Mouse (Mus musculus): ENCODE data around the gene C1ql4. TPM values are rescaled to one million over a fixed set of nuclear protein-coding genes. Genes with fewer than 3 reads are reported as not detected.

The C1ql4 gene
- 8.6 and 11.9 TPM in 2 replicates for total RNA-seq (2014; rRNA removed)
- 4.3 and 5.7 TPM in 2 replicates for polyA plus RNA-seq (2015; fragmentation: Nextera tagmentation; extraction: Ambion mirVana)

DNA sequence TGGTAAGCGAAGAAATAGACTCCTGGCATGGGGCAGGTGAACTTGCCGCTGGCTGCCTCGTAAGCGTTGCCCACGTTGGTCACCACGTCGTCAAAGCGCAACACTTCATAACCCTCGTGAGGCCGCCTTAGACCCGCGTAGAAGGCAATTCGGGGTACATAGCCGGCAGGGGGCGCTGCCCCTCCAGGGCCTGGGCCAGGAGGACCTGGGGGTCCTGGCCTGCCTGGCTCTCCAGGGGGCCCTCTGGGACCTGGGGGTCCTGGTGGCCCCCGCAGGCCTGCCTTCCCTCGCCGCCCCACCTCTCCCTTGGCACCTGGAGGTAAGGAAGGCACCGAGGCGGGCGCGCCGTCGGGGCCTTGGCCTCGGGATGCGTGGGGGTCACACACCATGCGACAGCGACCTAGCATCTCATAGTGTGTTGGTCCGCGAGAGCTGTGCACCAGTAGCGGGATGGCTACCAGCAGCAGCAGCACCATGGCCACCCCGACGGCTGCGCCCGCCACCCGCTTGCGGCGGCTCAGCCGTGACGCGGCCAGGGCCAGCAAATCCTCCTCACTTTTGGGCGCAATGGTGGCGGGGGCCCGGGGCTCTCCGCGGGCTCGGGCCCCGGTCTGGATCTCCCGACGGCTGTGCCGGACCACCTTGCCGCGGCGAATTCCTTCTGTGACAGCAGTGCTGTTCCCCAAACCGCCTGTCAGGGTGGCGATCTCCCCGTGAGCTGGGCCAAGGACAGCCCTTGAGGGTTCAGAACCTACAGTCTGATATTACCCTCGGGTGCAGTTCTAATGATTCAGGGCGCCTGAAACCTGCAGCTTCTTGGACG lies at the start of gene C1ql4:
Gene C1ql4 (minus strand): TSS at position 565 of the 823 bp plus-strand sequence.
- TF ChIP-seq CTCF (IDR thresholded peaks at IDR 0.05; ENCODE audit: low read depth), result peak; percentile 53
- DNase-seq (ENCODE audit: low spot score), result no peak
- no peaks in the 10 kb centered on the region for H3K9me3 ChIP-seq (ENCODE audit: low read length)
- peaks cover 42% of the 10 kb centered on the region for H3K27me3 ChIP-seq (ENCODE audit: insufficient read depth, low read length)
- no peaks in the 10 kb centered on the region for H3K36me3 ChIP-seq (ENCODE audit: insufficient read depth, low read length)
- peak within 1 kb of the TSS; percentile 27 for H3K4me3 ChIP-seq (ENCODE audit: low read length)
- WGBS, result 7% methylated on average over 60 of the region's 60 CpGs
- H3K4me2 ChIP-seq (ENCODE audit: low read depth, low read length), result peak within 1 kb of the TSS; percentile 48
- no peaks in the 10 kb centered on the region for H3K4me1 ChIP-seq (ENCODE audit: insufficient read depth, low read length)
- ATAC-seq, result 0 out of 2 replicates have a peak, but pooled peaks have one; percentile 4
- H3K9ac ChIP-seq (replicated peaks; ENCODE audit: low read length), result 0 out of 2 replicates have a peak within 1 kb of the TSS, but pooled peaks have one; percentile 13
- H3K27ac ChIP-seq, result no peak within 1 kb of the TSS

DNA sequence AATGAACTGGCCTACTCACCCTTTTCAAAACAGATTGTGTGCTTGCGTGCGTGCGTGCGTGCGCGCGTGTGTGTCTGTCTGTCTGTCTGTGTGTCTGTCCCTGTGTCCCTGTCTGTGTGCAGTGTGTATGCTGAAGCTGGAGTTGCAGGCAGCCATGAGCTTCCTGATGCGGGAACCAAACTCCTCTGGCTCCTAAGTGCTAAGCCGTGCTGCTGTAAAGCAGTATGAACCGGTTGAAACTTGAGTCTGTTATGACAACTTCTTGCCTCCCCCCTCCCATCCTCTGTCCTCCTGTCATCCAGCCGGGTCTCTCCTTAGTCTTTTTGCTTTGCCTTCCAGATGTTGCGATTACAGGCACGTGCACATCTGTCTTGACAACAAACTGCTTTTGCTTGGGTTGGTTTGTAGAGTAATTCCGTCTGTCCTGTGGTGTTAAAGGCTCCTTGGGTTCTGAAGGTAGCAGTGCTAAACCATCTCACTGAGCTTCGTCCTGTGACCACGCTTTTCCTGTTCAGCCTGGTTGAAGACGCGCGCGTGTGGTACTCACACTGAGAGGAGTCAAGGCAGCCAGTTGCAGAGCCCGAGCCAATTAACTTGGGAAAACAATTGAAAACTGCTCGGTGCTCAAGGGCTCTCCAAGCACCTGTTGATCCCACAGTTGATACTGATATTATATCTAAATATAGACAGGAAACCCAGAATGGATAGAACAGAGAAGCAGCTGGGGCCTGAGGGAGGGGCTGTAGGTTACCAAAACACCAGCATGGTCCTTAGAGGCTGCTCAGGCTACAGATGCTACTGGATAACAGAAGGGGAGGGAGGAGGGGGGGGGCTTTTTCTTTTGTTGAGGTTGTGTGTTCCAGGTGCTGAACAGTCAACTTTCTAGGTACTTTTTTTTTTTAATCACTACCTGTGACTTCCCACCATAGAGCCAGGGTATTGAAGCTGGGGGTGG lies 42.6 kb upstream of the C1ql4 start:
- DNase-seq (ENCODE audit: low spot score) (no peak), ATAC-seq (no peak)
- no peak overlapping the region for H3K4me2 ChIP-seq (ENCODE audit: low read depth, low read length)
- WGBS, result 68% methylated on average over 22 of the region's 22 CpGs
- no peaks in the 10 kb centered on the region for H3K4me1 ChIP-seq (ENCODE audit: insufficient read depth, low read length)
- no peak for TF ChIP-seq CTCF (IDR thresholded peaks at IDR 0.05; ENCODE audit: low read depth)
- no peaks in the 10 kb centered on the region for H3K36me3 ChIP-seq (ENCODE audit: insufficient read depth, low read length)
- no peak overlapping the region; the same call in 1 of the 2 replicates for H3K9ac ChIP-seq (replicated peaks; ENCODE audit: low read length)
- H3K4me3 ChIP-seq (ENCODE audit: low read length), result no peak overlapping the region
- no peak overlapping the region for H3K27ac ChIP-seq
- no peaks in the 10 kb centered on the region for H3K9me3 ChIP-seq (ENCODE audit: low read length)
- no peaks in the 10 kb centered on the region for H3K27me3 ChIP-seq (ENCODE audit: insufficient read depth, low read length)

DNA sequence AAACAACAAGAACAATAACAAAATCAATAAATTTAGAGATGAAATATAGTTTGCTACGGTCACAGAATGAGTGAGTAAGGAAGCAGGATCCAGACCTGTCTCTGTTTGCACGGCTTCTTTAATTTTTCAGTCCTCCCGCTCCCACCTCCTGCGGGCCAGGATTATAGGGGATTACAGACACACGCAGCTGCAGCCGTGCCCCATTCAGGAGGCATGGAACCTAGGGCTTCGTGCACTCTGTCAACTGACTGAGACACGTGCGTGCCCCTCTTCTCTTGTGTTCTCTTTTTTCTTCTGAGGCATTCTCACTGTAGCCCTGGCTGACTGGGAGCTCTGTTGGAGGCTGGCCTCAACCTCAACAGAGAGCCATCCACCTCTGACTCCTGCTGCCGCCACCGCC lies 41.8 kb upstream of the C1ql4 start:
- no peak overlapping the region for H3K27ac ChIP-seq
- H3K4me3 ChIP-seq (ENCODE audit: low read length), result no peak overlapping the region
- ATAC-seq (no peak), DNase-seq (ENCODE audit: low spot score) (no peak)
- no peak overlapping the region for H3K9ac ChIP-seq (replicated peaks; ENCODE audit: low read length)
- no peak overlapping the region for H3K4me2 ChIP-seq (ENCODE audit: low read depth, low read length)
- no peaks in the 10 kb centered on the region for H3K36me3 ChIP-seq (ENCODE audit: insufficient read depth, low read length)
- H3K9me3 ChIP-seq (ENCODE audit: low read length), result no peaks in the 10 kb centered on the region
- 53% methylated on average over 11 of the region's 11 CpGs for WGBS
- no peak for TF ChIP-seq CTCF (IDR thresholded peaks at IDR 0.05; ENCODE audit: low read depth)
- H3K27me3 ChIP-seq (ENCODE audit: insufficient read depth, low read length), result no peaks in the 10 kb centered on the region
- no peaks in the 10 kb centered on the region for H3K4me1 ChIP-seq (ENCODE audit: insufficient read depth, low read length)

DNA sequence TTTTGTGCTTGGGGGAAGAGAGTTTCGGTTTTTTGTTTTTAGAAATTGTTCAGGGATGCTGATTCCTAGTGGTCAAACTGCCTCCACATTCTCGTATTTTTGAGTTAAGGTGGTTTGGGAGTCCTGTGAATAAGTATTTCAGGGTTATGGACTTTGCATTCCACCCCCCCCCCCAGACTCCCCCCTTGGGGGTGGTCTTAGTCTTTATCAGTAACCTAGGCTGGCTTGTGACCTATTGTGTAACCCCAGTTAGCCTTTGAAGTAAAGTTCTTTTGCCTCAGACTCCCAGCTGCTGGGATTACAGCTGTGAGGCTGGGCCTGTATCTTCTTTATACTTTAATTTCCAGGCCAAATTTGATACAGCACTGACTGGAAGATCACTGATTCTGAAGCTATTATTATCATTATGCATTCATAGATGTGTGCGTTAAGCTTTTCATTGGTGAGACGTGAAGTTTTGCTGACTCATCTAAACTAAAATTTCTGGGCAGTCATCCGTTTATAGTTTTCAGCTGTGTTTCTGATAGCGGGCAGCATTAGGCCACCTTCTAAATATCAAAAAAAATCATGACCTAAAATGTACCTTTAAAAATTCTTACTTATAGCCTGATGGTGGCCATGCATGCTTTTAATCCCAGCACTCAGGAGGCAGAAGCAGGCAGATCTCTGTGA lies 40.4 kb upstream of the C1ql4 start:
- no peak overlapping the region for H3K9ac ChIP-seq (replicated peaks; ENCODE audit: low read length)
- peak overlapping the region; percentile 63 for H3K4me2 ChIP-seq (ENCODE audit: low read depth, low read length)
- no peaks in the 10 kb centered on the region for H3K9me3 ChIP-seq (ENCODE audit: low read length)
- H3K36me3 ChIP-seq (ENCODE audit: insufficient read depth, low read length), result no peaks in the 10 kb centered on the region
- no peak for ATAC-seq
- no peak for DNase-seq (ENCODE audit: low spot score)
- no peaks in the 10 kb centered on the region for H3K4me1 ChIP-seq (ENCODE audit: insufficient read depth, low read length)
- peak overlapping the region; percentile 80 for H3K4me3 ChIP-seq (ENCODE audit: low read length)
- 56% methylated on average over 6 of the region's 6 CpGs for WGBS
- H3K27ac ChIP-seq, result no peak overlapping the region
- no peaks in the 10 kb centered on the region for H3K27me3 ChIP-seq (ENCODE audit: insufficient read depth, low read length)
- no peak for TF ChIP-seq CTCF (IDR thresholded peaks at IDR 0.05; ENCODE audit: low read depth)

DNA sequence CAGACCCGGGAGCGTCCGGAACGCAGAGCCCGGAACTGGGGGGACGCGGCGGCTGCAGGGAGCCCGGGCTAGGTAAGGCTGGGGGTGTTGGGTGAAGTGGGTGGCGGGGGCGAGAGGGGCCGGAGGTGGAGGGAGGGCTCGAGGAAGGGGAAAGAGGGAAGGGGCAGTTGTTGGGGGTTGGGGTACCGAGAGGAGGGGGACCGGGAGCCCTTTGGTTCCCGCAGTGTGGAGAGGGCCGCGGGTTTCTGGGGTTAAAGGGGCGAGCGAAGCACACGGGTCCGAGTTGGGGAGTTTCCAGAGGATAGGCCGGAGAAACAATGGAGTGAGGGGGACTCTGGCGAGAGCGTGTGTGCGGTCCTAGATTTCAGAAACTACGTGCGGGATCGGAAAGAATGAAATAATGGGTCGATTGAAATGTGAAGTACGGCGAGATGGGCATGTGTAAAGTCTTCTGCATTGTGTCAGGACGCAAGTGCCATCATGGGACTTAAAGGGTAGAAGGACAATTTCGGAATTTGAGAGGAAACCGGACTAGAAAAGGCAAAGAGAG lies 39.3 kb upstream of the C1ql4 start:
- WGBS, result 1% methylated on average over 34 of the region's 35 CpGs
- no peak for TF ChIP-seq CTCF (IDR thresholded peaks at IDR 0.05; ENCODE audit: low read depth)
- DNase-seq (ENCODE audit: low spot score), result peak; percentile 42

More for the DNA sequence above, 39.3 kb upstream of the C1ql4 start:
- no peak for ATAC-seq
- no peaks in the 10 kb centered on the region for H3K9me3 ChIP-seq (ENCODE audit: low read length)
- peak overlapping the region; percentile 88 for H3K9ac ChIP-seq (replicated peaks; ENCODE audit: low read length)
- peak overlapping the region; percentile 91 for H3K27ac ChIP-seq
- peak overlapping the region; percentile 63 for H3K4me2 ChIP-seq (ENCODE audit: low read depth, low read length)
- H3K4me3 ChIP-seq (ENCODE audit: low read length), result peak overlapping the region; percentile 80
- no peaks in the 10 kb centered on the region for H3K4me1 ChIP-seq (ENCODE audit: insufficient read depth, low read length)
- H3K36me3 ChIP-seq (ENCODE audit: insufficient read depth, low read length), result no peaks in the 10 kb centered on the region
- H3K27me3 ChIP-seq (ENCODE audit: insufficient read depth, low read length), result no peaks in the 10 kb centered on the region

Data from hindbrain, postnatal 0 days (tissue).